Mouse (Mus musculus) brain, embryonic 14.5 days (tissue): ENCODE data around the gene Drosha. TPM values are rescaled to one million over a fixed set of nuclear protein-coding genes. Genes with fewer than 3 reads are reported as not detected.
"Not testable (repeated sequence)": the region's sequence is repeated elsewhere in the genome, so short reads cannot be mapped to it uniquely, and the experiment has no call there.

ENCODE experiments used
- DNase-seq: peaks from one replicate; pipeline ENCODE4 v3.0.0-alpha.2; 2011; ENCODE audit warnings: low read depth
- CTCF ChIP-seq: fragments of 200-500 bp; IDR thresholded peaks from 2 replicates; pipeline ENCODE4 v1.5.1; 2012; ENCODE audit warnings: inconsistent platforms, mild to moderate bottlenecking, moderate library complexity, borderline replicate concordance; ENCODE audit not compliant: insufficient read depth, insufficient read length; ENCODE audit errors: extremely low read depth
- POLR2A ChIP-seq: fragments of 200-500 bp; IDR thresholded peaks from 2 replicates; pipeline ENCODE4 v1.6.1; 2012; ENCODE audit warnings: mild to moderate bottlenecking, inconsistent platforms, borderline replicate concordance; ENCODE audit not compliant: poor library complexity, insufficient read depth, insufficient read length, severe bottlenecking; ENCODE audit errors: extremely low read depth
- polyA plus RNA-seq: library from polyadenylated mRNA; depleted of rRNA; stranded (reverse); fragments of >200 nt; gene quantifications from 2 replicates; pipeline ENCODE4 v1.2.3, GENCODE M21; 2012; rRNA removed

Gene Drosha
- 29.0 and 57.1 TPM in 2 replicates for polyA plus RNA-seq

- DNase-seq, result peak; percentile 100
- no peak for TF ChIP-seq CTCF
- TF ChIP-seq POLR2A, result peak; percentile 79
Observed at GRCm38 (mm10) chr15:12824197-12824952, at the start of gene Drosha, which contains the start of gene 6030458C11Rik. Drosha (plus strand) TSS chr15:12824815. 6030458C11Rik (minus strand) TSS chr15:12824649.

DNA sequence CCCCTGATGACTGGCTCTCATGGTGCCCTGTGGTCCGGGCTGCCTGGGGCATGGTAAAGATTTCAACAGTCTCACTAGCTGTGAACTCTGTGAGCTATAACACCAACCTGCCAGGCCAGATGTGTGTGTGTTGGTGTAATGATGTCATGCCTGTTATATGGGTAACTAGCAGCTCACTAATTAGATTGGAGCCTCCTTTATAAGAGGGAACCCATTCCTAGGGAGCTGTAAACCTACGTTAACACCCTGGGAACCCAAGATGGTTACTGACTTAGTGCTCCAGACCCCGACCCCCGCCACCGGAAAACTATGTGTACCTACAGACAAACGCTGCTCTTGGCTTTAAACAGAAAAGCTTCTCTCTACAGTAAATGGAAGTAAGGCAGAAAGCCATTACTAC is 43.3 kb upstream of the Drosha start:
- TF ChIP-seq POLR2A (no peak), CTCF (no peak)

GRCm38 (mm10) chr15:12781729-12782326 is 42.8 kb upstream of the Drosha start:
- no peak for DNase-seq
- no peak for TF ChIP-seq POLR2A
- no peak for TF ChIP-seq CTCF

More for the DNA sequence above, 43.3 kb upstream of the Drosha start:
- no peak for DNase-seq

- DNase-seq, result no peak
Observed at GRCm38 (mm10) chr15:12788536-12788935, 36.1 kb upstream of the Drosha start.

DNA sequence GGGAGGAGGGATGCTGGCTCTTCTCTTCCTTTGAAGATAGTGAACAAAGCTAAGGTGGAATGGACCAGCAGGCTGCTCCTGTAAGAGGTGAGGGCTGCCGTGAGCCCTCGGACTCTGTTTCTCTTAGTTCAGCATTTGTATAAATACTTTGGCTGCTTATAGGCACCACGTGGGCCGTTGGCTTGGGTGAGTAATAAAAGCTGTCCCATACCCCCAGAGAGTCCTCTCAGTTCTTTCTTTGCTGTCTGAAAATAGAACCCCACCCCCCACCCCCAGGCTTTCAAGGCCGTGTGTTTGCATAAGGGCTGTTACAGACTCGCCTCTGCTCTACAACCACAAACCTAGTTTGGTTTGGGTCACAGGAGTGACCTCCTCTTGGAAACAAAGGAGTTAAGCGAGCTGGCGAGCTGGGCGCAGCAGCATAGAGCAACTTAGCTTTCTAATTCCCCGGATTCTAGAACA is 35.2 kb upstream of the Drosha start:
- TF ChIP-seq CTCF, result no peak
- no peak for TF ChIP-seq POLR2A
- DNase-seq, result peak; percentile 24

More at GRCm38 (mm10) chr15:12788536-12788935, 36.1 kb upstream of the Drosha start:
- TF ChIP-seq POLR2A (no peak), CTCF (no peak)

DNA sequence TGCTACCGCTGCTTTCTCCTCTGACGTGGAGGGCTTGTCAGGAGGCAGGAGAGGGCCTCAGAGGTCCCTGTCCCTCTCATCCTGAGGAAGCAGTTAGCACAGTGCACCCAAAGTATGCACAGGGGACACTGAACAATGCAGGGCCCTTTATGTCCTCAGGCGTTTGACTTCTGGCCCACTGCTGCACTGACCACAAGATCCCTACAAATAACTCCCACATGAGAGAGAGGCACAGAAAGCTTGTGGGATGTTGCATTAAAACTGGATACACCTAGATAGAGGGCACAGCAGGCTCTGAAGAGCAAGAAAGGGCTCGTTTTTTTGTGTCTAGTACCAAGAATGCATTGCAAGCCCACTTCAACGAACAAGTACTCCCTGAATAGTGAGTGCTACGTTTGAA is 30.3 kb upstream of the Drosha start:
- DNase-seq, result no peak
- TF ChIP-seq CTCF, result no peak
- no peak for TF ChIP-seq POLR2A

DNA sequence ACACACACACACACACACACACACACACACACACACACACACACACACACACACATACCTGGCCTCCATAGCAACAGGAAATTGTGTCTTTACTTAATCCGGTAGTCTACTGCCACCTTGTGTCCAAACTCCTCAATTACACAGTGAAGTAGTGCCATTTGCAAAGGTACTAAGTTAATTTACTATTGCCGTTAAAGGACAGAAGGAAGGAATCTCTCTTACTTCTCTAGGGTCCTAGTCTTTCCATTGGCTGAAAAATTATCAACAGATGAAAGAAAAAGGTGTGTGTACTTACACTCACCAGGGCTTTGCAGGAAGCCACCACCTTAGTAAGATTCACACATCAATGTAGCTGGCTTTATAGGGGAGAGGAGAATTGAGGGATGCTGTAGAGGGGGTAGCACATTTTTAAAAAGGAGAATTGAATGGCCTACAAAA is 29.1 kb upstream of the Drosha start:
- DNase-seq, result peak; percentile 95
- TF ChIP-seq POLR2A (no peak), CTCF (peak; percentile 61)

DNA sequence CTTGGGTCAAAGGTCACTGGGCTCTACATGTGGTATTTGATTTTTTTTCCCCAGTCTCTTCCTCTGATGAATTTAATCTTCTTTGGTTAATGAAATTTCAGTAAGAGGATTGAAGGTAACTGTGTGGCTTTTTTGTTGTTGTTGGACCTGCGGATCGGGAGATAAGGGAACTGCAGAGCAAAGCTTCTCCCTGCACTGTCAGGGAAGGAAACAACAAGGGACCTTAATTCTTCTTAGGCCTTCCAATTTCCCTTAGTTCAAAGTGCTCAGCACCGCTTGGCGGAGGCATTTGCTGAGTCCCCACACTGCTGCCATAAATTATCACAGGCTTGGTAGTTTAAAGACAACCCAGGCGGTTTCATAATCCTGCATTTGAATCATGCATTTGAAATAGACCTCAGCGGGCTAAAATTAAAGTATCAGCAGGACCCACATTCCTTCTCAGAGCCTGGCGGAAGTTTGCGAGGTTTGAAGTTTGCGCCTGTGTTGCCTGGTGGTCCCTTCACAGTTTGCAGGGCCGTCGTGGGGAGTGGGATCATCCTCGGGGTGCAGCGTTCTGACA is 28.6 kb upstream of the Drosha start:
- TF ChIP-seq POLR2A, result no peak
- no peak for TF ChIP-seq CTCF
- DNase-seq, result peak; percentile 54

DNA sequence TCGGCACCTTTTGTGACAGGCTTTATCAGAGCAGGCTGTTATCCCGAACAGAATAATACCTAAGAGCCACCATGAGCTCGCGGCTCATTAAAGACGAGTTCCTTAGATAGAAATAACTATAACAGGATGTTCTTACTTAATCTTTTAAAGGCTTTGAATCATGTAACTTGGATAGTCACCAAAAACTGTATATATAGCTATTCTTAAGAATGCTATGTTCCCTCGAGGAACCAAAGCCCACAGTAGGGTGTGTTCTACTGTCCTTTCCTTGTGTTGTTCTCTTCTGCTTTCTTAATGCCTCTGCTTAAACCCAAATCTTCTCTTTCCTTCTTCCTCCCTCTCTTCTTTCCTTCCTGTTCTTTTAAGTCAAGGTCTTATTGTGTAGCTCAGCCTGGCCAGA is 26.6 kb upstream of the Drosha start:
- TF ChIP-seq POLR2A (no peak), CTCF (no peak)
- no peak for DNase-seq

DNA sequence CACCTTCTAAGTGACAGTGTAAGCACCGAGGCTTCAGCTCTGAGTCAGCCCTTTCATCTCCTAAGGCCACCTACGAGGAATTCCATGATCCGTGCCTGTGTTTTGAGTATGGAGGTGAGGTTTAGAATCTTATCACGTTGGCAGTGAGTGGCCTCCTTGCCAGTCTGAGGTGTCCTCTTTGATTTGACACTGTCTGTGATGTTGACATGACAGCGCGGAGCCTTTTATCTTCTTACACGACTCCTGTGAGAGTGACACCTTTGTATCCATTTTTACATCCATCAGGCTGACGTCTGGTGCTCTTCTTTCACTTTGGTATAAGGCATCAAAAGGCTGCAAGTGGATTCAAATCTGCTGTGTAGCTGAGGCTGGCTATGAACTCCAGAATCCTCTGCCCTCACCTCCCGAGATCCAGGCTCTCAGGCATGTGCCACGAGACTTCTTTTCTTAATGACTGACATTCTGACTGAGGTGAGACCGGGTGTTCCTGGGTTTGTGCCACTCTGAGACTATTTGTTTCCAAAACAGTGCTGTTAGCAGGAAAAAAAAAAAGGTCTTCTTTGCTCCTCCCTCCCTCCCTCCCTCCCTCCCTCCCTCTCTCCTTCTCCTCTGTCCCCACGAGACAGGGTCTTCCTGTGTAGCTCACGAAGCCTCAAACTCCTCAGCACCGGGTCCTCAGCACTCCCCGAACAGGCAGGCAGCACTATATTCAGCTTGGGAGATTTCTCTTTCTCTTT is 24.0 kb upstream of the Drosha start:
- peak; percentile 52 for DNase-seq

GRCm38 (mm10) chr15:12801142-12801506 is 23.5 kb upstream of the Drosha start:
- DNase-seq, result not testable (repeated sequence)

More for the DNA sequence above, 24.0 kb upstream of the Drosha start:
- TF ChIP-seq POLR2A (no peak), CTCF (no peak)

- TF ChIP-seq POLR2A (no peak), CTCF (no peak)
- DNase-seq, result no peak
Observed at GRCm38 (mm10) chr15:12805071-12805470, 19.5 kb upstream of the Drosha start.
